Mouse (Mus musculus) G1E (cell line): Measurements from ENCODE around the gene Bloc1s5.

Source experiments
- CTCF ChIP-seq: IDR thresholded peaks from 2 replicates; pipeline ENCODE4 v1.5.1; 2012; ENCODE audit warnings: low read depth, low read length, inconsistent platforms, mixed read lengths
- GATA1 ChIP-seq: IDR thresholded peaks from 2 replicates; pipeline ENCODE4 v1.6.1; 2012; ENCODE audit warnings: borderline replicate concordance, low read length, inconsistent platforms, mixed read lengths
- GATA2 ChIP-seq: IDR thresholded peaks from 2 replicates; pipeline ENCODE4 v1.6.1; 2012; ENCODE audit warnings: low read depth, low read length, inconsistent platforms, borderline replicate concordance
- TAL1 ChIP-seq: conservative IDR thresholded peaks from 2 replicates; pipeline ENCODE4 v1.6.1; 2012; ENCODE audit warnings: low read depth, low read length, inconsistent platforms, mixed read lengths

DNA sequence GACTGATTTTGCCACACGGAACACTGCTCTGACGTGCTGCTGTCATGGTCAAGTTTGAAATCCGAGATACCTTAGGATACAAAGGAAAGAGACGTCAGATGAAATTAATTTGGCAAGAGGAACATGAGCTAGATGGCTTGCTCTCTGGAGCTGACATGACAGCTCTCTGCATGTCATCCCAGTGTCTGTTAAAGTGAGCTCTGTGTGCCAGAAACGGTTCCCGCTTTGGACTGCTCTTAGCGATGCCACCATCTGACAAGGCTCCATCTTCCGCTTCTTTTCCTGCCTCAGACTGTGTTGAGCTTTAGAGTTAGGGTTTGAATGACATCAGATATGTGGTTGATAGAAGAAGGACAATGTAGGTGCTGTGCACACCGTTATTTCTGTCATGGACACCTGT, 37.4 kb upstream of the Bloc1s5 start:
- TF ChIP-seq CTCF (no peak), GATA1 (no peak), TAL1 (no peak), GATA2 (no peak)
